ENCODE assay signal across 10 mouse cellular contexts in genomic region chr16:11198467-11198866, GRCm38 (mm10). TPM values are rescaled to one million over a fixed set of nuclear protein-coding genes. Genes with fewer than 3 reads are reported as not detected.
DNase-seq lines count a peak whose midpoint lies in the region; ATAC-seq and TF ChIP-seq lines count a peak whose summit lies in the region.
"Had no signal": no experiment of that assay in that cellular context is flagged by ENCODE, and none has a peak within 500 bp of the region (broad histone marks: within the 10 kb centered on the region; RNA-seq: fewer than 3 reads in every experiment).

No protein-coding gene starts in this region.

- no peak for TF ChIP-seq EP300 in heart, adult 2 months (IDR thresholded peaks at IDR 0.05; ENCODE audit: insufficient read depth, low read depth, low read length)

- TF ChIP-seq CTCF in heart, adult 2 months (IDR thresholded peaks at IDR 0.05) = no peak

- no peaks in the 10 kb centered on the region for H3K9me3 ChIP-seq in embryonic facial prominence, embryonic 11.5 days (replicated peaks; ENCODE audit: control insufficient read depth, low read length)
- H3K9me3 ChIP-seq in liver, embryonic 12.5 days (replicated peaks) = no peaks in the 10 kb centered on the region

- peak; percentile 77 for DNase-seq in ES-CJ7 (ENCODE audit: low read depth, low spot score)
- peak; percentile 43 for DNase-seq in MEL-GATA-1-ER (ENCODE audit: extremely low read depth, low read depth)
- DNase-seq in embryonic facial prominence, embryonic 11.5 days (ENCODE audit: low spot score) = peak; percentile 88
- DNase-seq in layer of hippocampus, adult 8-10 months (ENCODE audit: low spot score in 2 of 2) = no peak
- no peak for DNase-seq in cerebellum, postnatal 10 days
- DNase-seq in heart, adult 2 months = no peak
- DNase-seq: thymus, postnatal 14 days had no signal

- no peak overlapping the region for H3K4me3 ChIP-seq in embryonic facial prominence, embryonic 11.5 days (ENCODE audit: low read depth, low read length)
- no peak overlapping the region for H3K4me3 ChIP-seq in liver, embryonic 12.5 days
- H3K4me3 ChIP-seq in heart, adult 2 months = no peak overlapping the region

- H3K27ac ChIP-seq in embryonic facial prominence, embryonic 11.5 days (replicated peaks; ENCODE audit: low read depth, low read length) = no peak overlapping the region
- H3K27ac ChIP-seq in liver, embryonic 12.5 days = no peak overlapping the region; the same call in 1 of the 2 replicates
- no peak overlapping the region for H3K27ac ChIP-seq in heart, adult 2 months
- H3K27ac ChIP-seq: hindbrain, embryonic 14.5 days had no signal

- H3K4me2 ChIP-seq in embryonic facial prominence, embryonic 11.5 days (ENCODE audit: low read depth, low read length) = no peak overlapping the region
- H3K4me2 ChIP-seq in liver, embryonic 12.5 days = peak overlapping the region; percentile 2; the same call in 1 of the 2 replicates
- H3K4me2 ChIP-seq: hindbrain, embryonic 14.5 days had no signal

- no peak for TF ChIP-seq POLR2A in heart, adult 2 months (IDR thresholded peaks at IDR 0.05; ENCODE audit: insufficient read depth, low read depth, low read length)

- peak; percentile 73 for ATAC-seq in embryonic facial prominence, embryonic 11.5 days (replicated peaks; ENCODE audit: insufficient number of reproducible peaks, low FRiP score, low TSS enrichment, low read depth)
- peak; percentile 60 for ATAC-seq in liver, embryonic 12.5 days
- ATAC-seq: midbrain, embryonic 16.5 days had no signal

- H3K79me2 ChIP-seq in heart, adult 2 months (replicated peaks; ENCODE audit: control insufficient read depth, insufficient read depth, low read length) = no peaks in the 10 kb centered on the region

- no peaks in the 10 kb centered on the region for H3K27me3 ChIP-seq in embryonic facial prominence, embryonic 11.5 days (ENCODE audit: control insufficient read depth, insufficient read depth, low read length)
- H3K27me3 ChIP-seq in liver, embryonic 12.5 days (replicated peaks) = no peaks in the 10 kb centered on the region
- no peaks in the 10 kb centered on the region for H3K27me3 ChIP-seq in heart, adult 2 months (ENCODE audit: control insufficient read depth, insufficient read depth, low read length)

- H3K4me1 ChIP-seq in embryonic facial prominence, embryonic 11.5 days (ENCODE audit: control insufficient read depth, insufficient read depth, low read length) = no peaks in the 10 kb centered on the region
- peaks cover 23% of the 10 kb centered on the region for H3K4me1 ChIP-seq in liver, embryonic 12.5 days
- peaks cover 2% of the 10 kb centered on the region; the same call in 1 of the 2 replicates for H3K4me1 ChIP-seq in heart, adult 2 months (ENCODE audit: control insufficient read depth, insufficient read depth, low read length)

- 22% methylated on average over 2 of the region's 2 CpGs for WGBS in embryonic facial prominence, embryonic 11.5 days
- 67% methylated on average over 2 of the region's 2 CpGs for WGBS in liver, embryonic 12.5 days (ENCODE audit: insufficient replicate concordance)
- 75% methylated on average over 2 of the region's 2 CpGs for WGBS in heart, adult 2 months

- intact Hi-C loops in heart, adult 2 months (cut with DNase I) = no loop called here

- no peak overlapping the region for H3K9ac ChIP-seq in embryonic facial prominence, embryonic 11.5 days (replicated peaks; ENCODE audit: low read length)
- H3K9ac ChIP-seq in liver, embryonic 12.5 days = no peak overlapping the region
- H3K9ac ChIP-seq in heart, adult 2 months (ENCODE audit: low read depth, low read length) = no peak overlapping the region
- H3K9ac ChIP-seq: hindbrain, embryonic 14.5 days had no signal

- H3K36me3 ChIP-seq in embryonic facial prominence, embryonic 11.5 days (replicated peaks; ENCODE audit: control insufficient read depth, insufficient read depth, low read depth, low read length) = no peaks in the 10 kb centered on the region; the same call in none of the 2 replicates
- H3K36me3 ChIP-seq in liver, embryonic 12.5 days = peaks cover 84% of the 10 kb centered on the region
- peaks cover 5% of the 10 kb centered on the region for H3K36me3 ChIP-seq in heart, adult 2 months (ENCODE audit: control insufficient read depth, insufficient read depth, low read length)

RNA-seq across cellular contexts. Expression of gene Rsl1d1, which starts 4.7 kb away (rescaled TPM):
- polyA plus RNA-seq in embryonic facial prominence, embryonic 11.5 days (2014; fragmentation: Nextera tagmentation; extraction: Ambion mirVana) = 285 and 309 TPM in 2 replicates
- polyA plus RNA-seq in liver, embryonic 12.5 days (2016; fragmentation: Nextera tagmentation; extraction: Ambion mirVana) = 207 TPM in 2 replicates
- 10 to 100 TPM; 53.9 to 58.9 (median 55.8) TPM for total RNA-seq in layer of hippocampus, adult 8-10 months (2022)
- total RNA-seq in heart, adult 2 months (2021) = 10 to 100 TPM; 51.6 to 52.8 TPM
- polyA plus RNA-seq in heart, adult 2 months (2012; rRNA removed) = 9.4 and 17.3 TPM in 2 replicates

RNA-seq across cellular contexts. Expression of gene Zc3h7a, which starts 22.3 kb away (rescaled TPM):
- polyA plus RNA-seq in embryonic facial prominence, embryonic 11.5 days (2014; fragmentation: Nextera tagmentation; extraction: Ambion mirVana) = 90.0 and 98.5 TPM in 2 replicates
- polyA plus RNA-seq in liver, embryonic 12.5 days (2016; fragmentation: Nextera tagmentation; extraction: Ambion mirVana) = 52.5 and 55.0 TPM in 2 replicates
- total RNA-seq in layer of hippocampus, adult 8-10 months (2022) = 100 to 1,000 TPM in 1 of 4 experiments, 10 to 100 TPM in 3; 72.6 to 102 (median 80.1) TPM
- total RNA-seq in heart, adult 2 months (2021) = 10 to 100 TPM; 24.2 to 24.3 TPM
- polyA plus RNA-seq in heart, adult 2 months (2012; rRNA removed) = 27.5 and 47.0 TPM in 2 replicates

RNA-seq across cellular contexts. Expression of gene Gspt1, which starts 55.7 kb away (rescaled TPM):
- 102 and 109 TPM in 2 replicates for polyA plus RNA-seq in embryonic facial prominence, embryonic 11.5 days (2014; fragmentation: Nextera tagmentation; extraction: Ambion mirVana)
- 103 TPM in 2 replicates for polyA plus RNA-seq in liver, embryonic 12.5 days (2016; fragmentation: Nextera tagmentation; extraction: Ambion mirVana)
- 10 to 100 TPM; 81.2 to 88.4 (median 85.3) TPM for total RNA-seq in layer of hippocampus, adult 8-10 months (2022)
- total RNA-seq in heart, adult 2 months (2021) = 10 to 100 TPM; 59.3 to 62.0 TPM
- 15.6 and 32.9 TPM in 2 replicates for polyA plus RNA-seq in heart, adult 2 months (2012; rRNA removed)

Comparison
In these comparisons a context has a peak if more than half of its experiments do, and no peak if none do; other contexts are left out.
1. DNase-seq: peak in ES-CJ7 (single experiment), MEL-GATA-1-ER (single experiment) and embryonic facial prominence, embryonic 11.5 days (single experiment); none in layer of hippocampus, adult 8-10 months (0 of 2), cerebellum, postnatal 10 days (0 of 2) and heart, adult 2 months (0 of 2).
2. RNA of gene Rsl1d1, which starts 4.7 kb away (polyA plus RNA-seq): 285 to 309 TPM in embryonic facial prominence, embryonic 11.5 days and 207 TPM in liver, embryonic 12.5 days; 9.4 to 17.3 TPM in heart, adult 2 months; every median in the first group is over 10 times any median in the second.